Comparison of ENCODE assay signal across 8 mouse cellular contexts in genomic region chr8:70856541-70857197, GRCm38 (mm10). TPM values are rescaled to one million over a fixed set of nuclear protein-coding genes. Genes with fewer than 3 reads are reported as not detected.
DNase-seq lines count a peak whose midpoint lies in the region; ATAC-seq lines count a peak whose summit lies in the region.

No protein-coding gene starts in this region.

- H3K9me3 ChIP-seq in liver, embryonic 12.5 days (replicated peaks): no peaks in the 10 kb centered on the region

- no peaks in the 10 kb centered on the region for H3K36me3 ChIP-seq in liver, embryonic 12.5 days

- H3K27me3 ChIP-seq in liver, embryonic 12.5 days (replicated peaks): peaks cover 85% of the 10 kb centered on the region

- peak; percentile 53 for DNase-seq in urinary bladder, adult 18-20 months (ENCODE audit: low spot score in 2 of 2)
- no peak for DNase-seq in urinary bladder, adult 2 months (ENCODE audit: low spot score)
- peak; percentile 86 for DNase-seq in embryo, embryonic 11 days
- peak; percentile 68 to 74 for DNase-seq in heart, adult 9 months (ENCODE audit: low spot score in 2 of 2)
- peak; percentile 82 for DNase-seq in kidney, adult 9 months
- DNase-seq in naive thymus-derived CD4-positive, alpha-beta T cell, adult 2 months (ENCODE audit: low read depth): peak; percentile 23
- peak; percentile 79 for DNase-seq in thymus, postnatal 4 days

- no peak overlapping the region for H3K27ac ChIP-seq in liver, embryonic 12.5 days

- 10% methylated on average over 30 of the region's 33 CpGs for WGBS in liver, embryonic 12.5 days (ENCODE audit: insufficient replicate concordance)

- H3K4me3 ChIP-seq in liver, embryonic 12.5 days: peak overlapping the region; percentile 48

- peaks cover 30% of the 10 kb centered on the region for H3K4me1 ChIP-seq in liver, embryonic 12.5 days

- peak overlapping the region; percentile 79 for H3K4me2 ChIP-seq in liver, embryonic 12.5 days

- peak; percentile 81 for ATAC-seq in liver, embryonic 12.5 days

- H3K9ac ChIP-seq in liver, embryonic 12.5 days: peak overlapping the region; percentile 61; the same call in 1 of the 2 replicates

RNA-seq across cellular contexts. Expression of gene Kcnn1, which starts 6.4 kb away (rescaled TPM):
- 5.5 and 5.6 TPM in 2 replicates for polyA plus RNA-seq in urinary bladder, adult 2 months (2012; rRNA removed)
- polyA plus RNA-seq in liver, embryonic 12.5 days (2016; fragmentation: Nextera tagmentation; extraction: Ambion mirVana): 0.55 and 0.72 TPM in 2 replicates

RNA-seq across cellular contexts. Expression of gene Ccdc124, which starts 17.1 kb away (rescaled TPM):
- polyA plus RNA-seq in urinary bladder, adult 2 months (2012; rRNA removed): 70.9 and 74.6 TPM in 2 replicates
- 78.8 and 81.1 TPM in 2 replicates for polyA plus RNA-seq in liver, embryonic 12.5 days (2016; fragmentation: Nextera tagmentation; extraction: Ambion mirVana)

RNA-seq across cellular contexts. Expression of gene Arrdc2, which starts 17.1 kb away (rescaled TPM):
- 20.4 and 27.4 TPM in 2 replicates for polyA plus RNA-seq in urinary bladder, adult 2 months (2012; rRNA removed)
- 16.1 and 17.8 TPM in 2 replicates for polyA plus RNA-seq in liver, embryonic 12.5 days (2016; fragmentation: Nextera tagmentation; extraction: Ambion mirVana)

RNA-seq across cellular contexts. Expression of gene Slc5a5, which starts 35.9 kb away (rescaled TPM):
- 1.7 and 2.3 TPM in 2 replicates for polyA plus RNA-seq in urinary bladder, adult 2 months (2012; rRNA removed)
- 0.08 and 0.11 TPM in 2 replicates for polyA plus RNA-seq in liver, embryonic 12.5 days (2016; fragmentation: Nextera tagmentation; extraction: Ambion mirVana)

RNA-seq across cellular contexts. Expression of gene Rpl18a, which starts 40.5 kb away (rescaled TPM):
- polyA plus RNA-seq in urinary bladder, adult 2 months (2012; rRNA removed): 3,950 and 3,976 TPM in 2 replicates
- 3,066 and 3,170 TPM in 2 replicates for polyA plus RNA-seq in liver, embryonic 12.5 days (2016; fragmentation: Nextera tagmentation; extraction: Ambion mirVana)
